Mouse (Mus musculus): ENCODE measurements at regions not wholly inside any gene's neighbourhood (a gene's known extent, or its start where the extent isn't known, plus 50 kb on each side); places are given as distances from the start of the nearest gene placed in this dataset.
"Not testable (repeated sequence)": the region's sequence is repeated elsewhere in the genome, so short reads cannot be mapped to it uniquely, and the experiment has no call there.

GRCm38 (mm10) chr3:21627048-21627447 lies 449.4 kb upstream of the Tbl1xr1 start:
- not testable (repeated sequence) for DNase-seq

- DNase-seq: no peak
These were observed 442.7 kb upstream of the Tbl1xr1 start for GRCm38 (mm10) chr3:21633600-21634221.

DNA sequence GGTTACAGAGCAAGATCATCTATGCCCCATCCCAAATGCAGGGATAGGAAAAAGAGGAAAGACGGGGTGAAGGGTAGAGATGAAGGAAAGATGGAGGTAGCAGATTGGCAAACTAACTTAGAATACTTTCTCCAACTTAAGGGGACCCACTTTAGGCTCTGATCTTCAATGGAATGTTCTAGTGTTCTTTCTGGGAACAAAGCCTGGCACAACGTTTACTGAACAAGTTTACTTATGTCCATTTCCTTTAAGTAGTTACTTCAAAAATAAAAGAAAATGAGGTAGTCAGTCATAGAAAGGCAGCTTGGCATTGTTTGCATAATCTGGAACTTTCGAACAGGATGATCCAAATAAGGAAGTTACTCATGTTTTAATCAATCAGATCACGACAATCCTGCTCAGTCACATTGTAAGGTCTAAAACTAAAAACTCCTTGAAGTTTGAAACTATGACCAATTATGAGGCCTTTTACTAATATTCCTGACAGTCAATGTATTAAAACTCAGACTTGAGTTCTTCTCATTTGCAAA lies 441.7 kb upstream of the Tbl1xr1 start:
- no peak for DNase-seq

DNA sequence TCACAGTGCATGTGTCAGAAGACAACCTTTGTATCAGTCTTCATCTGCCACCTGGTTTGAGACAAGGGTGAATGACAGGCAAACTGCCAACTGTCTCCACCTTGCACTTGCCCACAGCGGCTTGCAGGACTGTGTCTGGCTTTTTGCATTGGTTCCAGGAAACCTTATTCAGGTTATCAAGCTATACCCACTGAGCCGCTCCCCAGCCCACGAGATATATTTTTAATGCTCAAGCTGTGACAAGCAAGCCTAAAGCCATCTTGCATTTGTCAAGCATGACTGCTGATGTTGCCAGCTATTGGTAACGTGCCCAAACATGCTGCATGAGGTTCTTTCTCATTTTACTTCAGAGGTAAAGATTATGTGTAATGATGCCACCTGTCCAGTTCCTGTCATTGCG lies 437.6 kb upstream of the Tbl1xr1 start:
- no peak for DNase-seq

DNA sequence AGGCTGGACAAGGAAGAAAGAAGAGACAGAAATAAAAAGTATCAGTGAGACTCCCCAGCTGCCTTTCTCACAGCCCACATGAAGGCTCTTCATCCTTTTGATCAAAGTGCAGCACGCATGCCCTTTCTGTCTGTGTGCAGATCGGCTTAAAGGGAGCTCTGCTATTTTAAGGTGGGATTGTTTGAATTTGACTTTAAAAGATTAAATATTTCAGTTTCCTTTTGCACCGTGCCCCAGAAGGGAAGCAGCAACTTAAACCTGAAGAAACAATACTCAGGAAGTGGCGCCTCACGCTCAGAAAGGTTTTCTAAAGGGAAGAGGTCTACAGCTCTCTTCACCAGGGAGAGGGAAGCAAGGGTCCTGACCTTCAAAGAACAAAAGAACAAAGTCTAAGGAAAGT lies 436.9 kb upstream of the Tbl1xr1 start:
- peak; percentile 28 for DNase-seq

- DNase-seq: no peak
These were observed 432.4 kb upstream of the Tbl1xr1 start for GRCm38 (mm10) chr3:21644086-21644485.

DNA sequence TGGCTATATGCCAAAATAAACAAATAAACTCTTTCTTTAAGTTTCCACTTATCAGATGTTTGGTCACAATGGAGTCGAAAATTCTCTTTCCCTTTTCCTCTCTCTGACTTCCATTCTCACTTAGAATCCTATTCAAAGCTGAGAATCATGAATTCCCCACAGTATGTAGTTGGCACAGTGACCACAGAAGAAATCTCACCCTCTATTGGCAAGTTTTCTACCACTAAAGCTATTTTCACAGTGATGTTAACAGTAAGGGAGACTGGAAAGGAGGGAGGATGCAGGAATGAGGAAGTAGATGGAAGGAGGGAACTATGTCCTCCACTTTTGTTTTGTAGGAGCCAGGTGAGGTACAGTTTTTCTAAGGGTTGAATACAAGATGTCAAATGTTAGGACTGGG lies 431.2 kb upstream of the Tbl1xr1 start:
- DNase-seq: no peak

- no peak for DNase-seq
These were observed 426.5 kb upstream of the Tbl1xr1 start for GRCm38 (mm10) chr3:21649885-21650469.

- DNase-seq: no peak
These were observed 421.2 kb upstream of the Tbl1xr1 start for GRCm38 (mm10) chr3:21655301-21655700.

- DNase-seq: peak; percentile 6
These were observed 408.9 kb upstream of the Tbl1xr1 start for GRCm38 (mm10) chr3:21667349-21668143.

- no peak for DNase-seq
These were observed 404.6 kb upstream of the Tbl1xr1 start for GRCm38 (mm10) chr3:21671885-21672284.

- DNase-seq: no peak
These were observed 404.0 kb upstream of the Tbl1xr1 start for GRCm38 (mm10) chr3:21672492-21672891.

GRCm38 (mm10) chr3:21673466-21673865 lies 403.0 kb upstream of the Tbl1xr1 start:
- no peak for DNase-seq

DNA sequence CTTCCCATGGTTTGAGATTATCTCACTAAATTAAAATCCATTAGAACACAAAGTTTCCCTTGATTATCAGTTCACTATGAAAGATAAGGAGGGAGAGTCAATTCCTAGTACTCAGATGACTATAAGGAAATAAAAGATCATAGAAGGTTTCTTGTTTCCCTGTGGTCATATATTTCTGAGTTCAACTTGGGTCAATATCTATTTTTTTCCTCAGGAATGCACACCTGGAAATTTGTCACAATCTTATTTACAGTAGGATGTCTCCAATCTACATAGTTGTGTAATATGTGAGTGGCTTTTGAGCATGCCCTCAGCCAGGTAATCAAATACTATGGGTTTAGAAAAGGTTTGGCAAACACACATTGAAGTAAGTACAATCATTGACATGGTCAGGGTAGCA lies 398.2 kb upstream of the Tbl1xr1 start:
- DNase-seq: no peak

GRCm38 (mm10) chr3:21678734-21679133 lies 397.7 kb upstream of the Tbl1xr1 start:
- DNase-seq: no peak

DNA sequence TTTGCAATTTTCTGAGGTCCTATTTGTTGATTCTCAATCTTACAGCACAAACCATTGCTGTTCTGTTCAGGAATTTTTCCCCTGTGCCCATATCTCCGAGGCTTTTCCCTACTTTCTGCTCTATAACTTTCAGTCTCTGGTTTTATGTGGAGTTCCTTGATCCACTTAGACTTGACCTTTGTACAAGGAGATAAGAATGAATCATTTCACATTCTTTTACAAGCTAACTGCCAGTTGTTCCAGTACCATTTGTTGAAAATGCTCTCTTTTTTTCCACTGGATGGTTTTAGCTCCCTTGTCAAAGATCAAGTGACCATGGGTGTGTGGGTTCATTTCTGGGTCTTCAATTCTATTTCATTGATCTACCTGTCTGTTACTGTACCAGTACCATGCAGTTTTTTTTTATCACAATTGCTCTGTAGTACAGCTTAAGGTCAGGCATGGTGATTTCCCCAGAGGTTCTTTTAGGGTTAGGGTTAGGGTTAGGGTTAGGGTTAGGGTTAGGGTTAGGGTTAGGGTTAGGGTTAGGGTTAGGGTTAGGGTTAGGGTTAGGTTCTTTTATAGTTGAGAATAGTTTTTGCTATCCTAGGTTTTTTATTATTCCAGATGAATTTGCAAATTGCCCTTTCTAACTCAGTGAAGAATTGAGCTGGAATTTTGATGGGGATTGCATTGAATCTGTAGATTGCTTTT lies 378.3 kb upstream of the Tbl1xr1 start:
- not testable (repeated sequence) for DNase-seq

DNA sequence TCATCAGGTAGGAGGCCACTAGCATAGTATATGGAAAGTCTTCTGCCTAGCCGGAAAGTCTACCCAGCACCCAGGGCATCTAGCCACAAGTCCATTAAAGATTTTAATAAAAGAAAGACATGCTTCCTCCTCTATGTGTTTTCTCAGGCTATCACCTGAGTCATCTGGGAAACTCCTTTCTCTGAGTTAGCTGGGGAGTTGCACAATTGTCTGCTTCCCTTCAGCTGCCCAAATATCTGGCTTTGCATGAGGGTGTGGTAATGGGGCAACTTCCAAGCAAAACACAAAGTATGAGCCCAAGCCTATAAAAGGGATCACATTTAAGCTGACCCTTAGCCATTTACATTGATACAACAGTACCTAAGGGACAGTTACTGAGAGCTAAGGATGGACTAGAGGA lies 376.9 kb upstream of the Tbl1xr1 start:
- no peak for DNase-seq

GRCm38 (mm10) chr3:21700326-21700725 lies 376.1 kb upstream of the Tbl1xr1 start:
- DNase-seq: no peak

DNA sequence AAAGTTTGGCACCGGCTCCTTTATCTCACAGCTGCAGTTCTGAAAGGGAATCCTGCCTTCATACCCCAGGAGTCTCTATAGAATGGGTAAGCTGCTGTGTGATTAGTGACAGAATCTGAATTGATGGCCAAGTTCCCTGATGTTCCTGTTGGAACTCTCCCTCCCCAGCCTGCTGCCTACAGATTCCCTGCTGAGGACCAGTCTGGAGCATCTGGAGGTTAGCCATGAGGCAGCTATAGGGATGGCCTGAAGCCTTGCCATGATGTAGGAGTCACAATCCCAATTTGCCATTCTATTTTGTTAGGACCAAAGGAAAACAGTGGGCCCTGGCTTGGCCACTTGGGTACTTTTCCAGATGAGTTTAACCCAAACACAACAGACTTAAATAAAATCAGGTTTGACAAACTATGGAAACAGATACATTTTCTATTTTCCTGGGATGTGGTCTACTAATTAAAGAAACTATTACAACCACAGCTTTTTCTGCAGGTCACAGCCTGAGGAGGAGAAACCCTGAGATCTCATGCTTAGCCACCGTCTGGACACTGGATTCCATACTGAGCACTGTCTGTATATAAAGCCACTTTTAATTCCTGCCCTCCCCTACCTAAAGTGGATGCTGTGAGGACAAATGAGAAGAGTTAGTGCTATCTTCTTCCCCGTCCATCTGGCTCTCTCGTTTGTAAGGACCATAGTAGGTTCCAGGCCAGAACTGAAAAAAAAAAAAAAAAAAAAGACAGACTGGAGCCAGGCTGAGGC lies 349.5 kb upstream of the Tbl1xr1 start:
- DNase-seq: no peak

- no peak for DNase-seq
These were observed 348.4 kb upstream of the Tbl1xr1 start for GRCm38 (mm10) chr3:21728019-21728418.

DNA sequence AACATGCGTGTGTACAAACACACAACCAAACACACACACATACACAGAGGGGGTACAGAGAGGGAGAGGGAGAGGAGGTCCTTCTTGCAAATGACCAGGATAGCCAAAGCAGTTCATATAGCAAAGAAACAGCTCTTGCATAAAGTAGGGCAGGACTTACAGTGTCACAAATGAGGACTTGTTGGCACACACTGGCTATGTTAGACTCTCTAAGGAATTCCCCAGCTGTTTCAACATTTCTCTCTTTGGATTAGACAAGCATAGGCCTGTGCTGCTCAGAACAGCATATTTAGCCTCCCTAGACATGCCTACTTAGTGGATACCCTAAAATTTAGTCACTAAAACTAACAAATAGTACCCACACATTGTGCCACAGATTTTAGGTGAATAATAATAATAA lies 347.1 kb upstream of the Tbl1xr1 start:
- no peak for DNase-seq

DNA sequence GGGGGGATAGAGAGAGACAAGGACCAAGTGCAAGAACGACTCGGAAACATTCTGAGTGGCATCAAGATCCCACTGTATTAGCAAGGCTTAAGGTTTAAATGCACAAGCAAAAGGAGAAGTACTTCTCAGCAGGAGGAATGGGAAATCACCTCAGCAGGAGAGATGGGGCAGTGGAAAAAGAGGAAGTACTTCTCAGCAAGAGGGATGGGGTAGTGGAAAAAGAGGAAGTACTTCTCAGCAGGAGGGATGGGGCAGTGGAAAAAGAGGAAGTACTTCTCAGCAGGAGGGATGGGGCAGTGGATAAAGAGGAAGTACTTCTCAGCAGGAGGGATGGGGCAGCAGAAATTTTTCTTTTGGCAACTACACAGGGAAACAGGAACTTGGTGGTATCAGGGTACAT lies 340.8 kb upstream of the Tbl1xr1 start:
- not testable (repeated sequence) for DNase-seq

- DNase-seq: no peak
These were observed 336.7 kb upstream of the Tbl1xr1 start for GRCm38 (mm10) chr3:21739720-21740119.
